Mouse (Mus musculus) liver, embryonic 11.5 days (tissue): ENCODE measurements around the gene Pcdh9. TPM values are rescaled to one million over a fixed set of nuclear protein-coding genes. Genes with fewer than 3 reads are reported as not detected.

Experiments
- ATAC-seq: fragments of 200-750 bp; cut with Nextera tagmentation; replicated peaks from 2 replicates; pipeline ENCODE4 v1.8.0; 2017; ENCODE audit warnings: moderate number of reproducible peaks, mild to moderate bottlenecking, moderate TSS enrichment, moderate library complexity; ENCODE audit not compliant: low FRiP score
- DNase-seq: peaks from one replicate; pipeline ENCODE4 v3.0.0-alpha.2; 2017; ENCODE audit warnings: low spot score
- H3K27ac ChIP-seq: fragments of 300-500 bp; sonication (generic); 2 replicates; pipeline ENCODE4 v1.5.1; 2014; ENCODE audit warnings: mild to moderate bottlenecking, low read depth, low read length, control low read depth
- H3K27me3 ChIP-seq: fragments of 300-500 bp; sonication (generic); replicated peaks from 2 replicates; pipeline ENCODE4 v1.6.1; 2014; ENCODE audit warnings: low read length, mixed read lengths; ENCODE audit not compliant: control insufficient read depth, insufficient read depth
- H3K36me3 ChIP-seq: fragments of 300-500 bp; sonication (generic); 2 replicates; pipeline ENCODE4 v1.6.1; 2014; ENCODE audit warnings: mild to moderate bottlenecking, low read length, moderate library complexity, mixed read lengths; ENCODE audit not compliant: control insufficient read depth, insufficient read depth
- H3K4me1 ChIP-seq: fragments of 300-500 bp; sonication (generic); replicated peaks from 2 replicates; pipeline ENCODE4 v1.6.1; 2014; ENCODE audit warnings: low read length, mixed read lengths; ENCODE audit not compliant: control insufficient read depth, insufficient read depth
- H3K4me2 ChIP-seq: fragments of 300-500 bp; sonication (generic); 2 replicates; pipeline ENCODE4 v1.6.1; 2014; ENCODE audit warnings: mild to moderate bottlenecking, control low read depth, moderate library complexity
- H3K4me3 ChIP-seq: fragments of 300-500 bp; sonication (generic); 2 replicates; pipeline ENCODE4 v1.5.1; 2014; ENCODE audit warnings: low read depth, low read length, control low read depth
- H3K9ac ChIP-seq: fragments of 300-500 bp; sonication (generic); 2 replicates; pipeline ENCODE4 v1.6.1; 2014; ENCODE audit warnings: low read depth, low read length, control low read depth
- H3K9me3 ChIP-seq: fragments of 300-500 bp; sonication (generic); 2 replicates; pipeline ENCODE4 v1.6.1; 2016; ENCODE audit warnings: low read length, inconsistent platforms, mixed read lengths; ENCODE audit not compliant: control insufficient read depth
- WGBS: fragments of 180-500 bp; shearing (Covaris S2); extraction: QIAGEN DNeasy Blood & Tissue Kit; methylation state at CpG from one replicate; pipeline ENCODE4 v1.1.7; 2014; 5-methylcytosine and 5-hydroxymethylcytosine counted together
- polyA plus RNA-seq: library from polyadenylated mRNA; unstranded; fragments of >200 nt; fragmentation: Nextera tagmentation; extraction: Ambion mirVana; gene quantifications from 2 replicates; pipeline ENCODE4 v1.2.1, GENCODE M21; 2014

Pcdh9 gene
- polyA plus RNA-seq, 1 experiment from 2014 or later, result 4.3 TPM

DNA sequence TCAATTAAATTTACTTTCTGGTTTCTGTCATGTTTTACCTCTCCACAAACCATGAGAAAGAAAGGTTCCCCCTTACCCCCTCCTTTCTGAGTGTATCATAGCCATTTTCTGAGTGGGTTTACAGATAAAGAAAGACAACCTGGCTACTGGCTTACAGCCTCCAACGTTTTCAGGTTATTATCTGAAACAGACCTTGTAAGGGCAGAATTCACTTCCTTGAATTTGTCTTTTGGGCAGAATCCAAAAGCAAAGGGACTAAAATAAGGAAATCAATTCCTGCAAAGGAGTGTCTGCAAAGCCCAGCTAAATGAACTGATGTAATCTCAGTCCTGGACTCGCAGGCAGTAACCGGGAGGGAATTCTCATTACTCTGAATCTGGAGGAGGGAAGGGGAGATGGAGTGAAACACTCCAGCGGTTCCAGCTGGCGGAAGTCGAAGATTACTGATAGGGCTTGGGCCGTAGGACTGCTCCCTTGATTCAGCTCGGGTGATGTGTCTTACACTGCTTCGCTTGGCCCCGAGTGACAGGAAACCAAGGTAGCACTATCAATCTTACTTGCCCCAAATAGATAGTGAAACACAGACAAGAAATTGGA, 156.3 kb downstream of the Pcdh9 start:
- H3K27ac ChIP-seq, result no peak overlapping the region
- H3K4me2 ChIP-seq, result no peak overlapping the region
- no peaks in the 10 kb centered on the region for H3K9me3 ChIP-seq
- no peaks in the 10 kb centered on the region for H3K27me3 ChIP-seq
- DNase-seq, result no peak
- 51% methylated on average over 10 of the region's 10 CpGs for WGBS
- H3K36me3 ChIP-seq, result no peaks in the 10 kb centered on the region
- no peaks in the 10 kb centered on the region for H3K4me1 ChIP-seq
- H3K9ac ChIP-seq, result no peak overlapping the region
- ATAC-seq, result no peak
- no peak overlapping the region for H3K4me3 ChIP-seq

DNA sequence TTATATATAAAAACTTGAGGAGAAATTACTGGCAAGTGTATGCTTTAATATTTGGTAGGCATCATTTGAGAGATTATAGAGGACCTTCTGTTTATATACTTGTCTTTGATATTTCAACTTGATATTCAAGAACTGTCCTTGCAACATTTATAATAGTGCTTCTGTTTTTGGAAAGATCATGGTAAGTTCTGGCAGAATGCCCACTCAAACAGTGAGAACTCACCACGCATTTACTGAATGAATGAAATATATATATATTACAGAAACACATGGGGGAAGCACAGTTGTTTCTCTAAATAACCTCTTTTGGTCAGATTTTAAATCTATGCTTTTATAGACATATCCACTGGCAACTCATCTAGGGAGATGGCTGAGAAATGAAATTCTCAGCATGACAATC, 164.7 kb downstream of the Pcdh9 start:
- H3K27ac ChIP-seq, result no peak overlapping the region
- no peaks in the 10 kb centered on the region for H3K4me1 ChIP-seq
- no peak overlapping the region for H3K4me2 ChIP-seq
- DNase-seq, result no peak
- no peak for ATAC-seq
- no peaks in the 10 kb centered on the region for H3K9me3 ChIP-seq
- no peak overlapping the region for H3K9ac ChIP-seq
- H3K36me3 ChIP-seq, result no peaks in the 10 kb centered on the region
- 69% methylated on average over 1 of the region's 1 CpGs for WGBS
- H3K4me3 ChIP-seq, result no peak overlapping the region
- no peaks in the 10 kb centered on the region for H3K27me3 ChIP-seq

DNA sequence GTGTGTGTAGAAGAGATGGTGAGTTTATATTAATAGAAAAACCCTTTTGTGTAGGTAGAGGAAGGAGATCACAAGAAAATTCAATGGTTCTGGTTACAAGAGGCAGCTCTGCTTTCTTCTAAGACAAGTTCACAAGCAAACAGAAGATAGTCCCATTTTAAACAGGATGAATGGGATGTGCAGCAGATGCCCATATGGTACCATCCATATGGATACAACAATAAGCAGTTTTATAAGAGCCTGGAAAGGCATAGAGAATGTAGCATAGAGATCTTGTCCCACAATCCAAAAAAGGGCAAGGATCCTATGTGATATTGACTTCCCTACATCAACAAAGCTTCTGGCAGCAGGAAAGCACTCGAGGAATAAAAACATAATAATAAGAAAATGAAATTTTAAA, 171.3 kb downstream of the Pcdh9 start:
- Histone ChIP-seq H3K27ac (no peak overlapping the region), H3K4me3 (no peak overlapping the region), H3K4me1 (no peaks in the 10 kb centered on the region), H3K4me2 (no peak overlapping the region), H3K36me3 (no peaks in the 10 kb centered on the region), H3K9ac (no peak overlapping the region), H3K27me3 (no peaks in the 10 kb centered on the region), H3K9me3 (no peaks in the 10 kb centered on the region)
- 44% methylated on average over 1 of the region's 1 CpGs for WGBS
- DNase-seq, result no peak
- no peak for ATAC-seq

DNA sequence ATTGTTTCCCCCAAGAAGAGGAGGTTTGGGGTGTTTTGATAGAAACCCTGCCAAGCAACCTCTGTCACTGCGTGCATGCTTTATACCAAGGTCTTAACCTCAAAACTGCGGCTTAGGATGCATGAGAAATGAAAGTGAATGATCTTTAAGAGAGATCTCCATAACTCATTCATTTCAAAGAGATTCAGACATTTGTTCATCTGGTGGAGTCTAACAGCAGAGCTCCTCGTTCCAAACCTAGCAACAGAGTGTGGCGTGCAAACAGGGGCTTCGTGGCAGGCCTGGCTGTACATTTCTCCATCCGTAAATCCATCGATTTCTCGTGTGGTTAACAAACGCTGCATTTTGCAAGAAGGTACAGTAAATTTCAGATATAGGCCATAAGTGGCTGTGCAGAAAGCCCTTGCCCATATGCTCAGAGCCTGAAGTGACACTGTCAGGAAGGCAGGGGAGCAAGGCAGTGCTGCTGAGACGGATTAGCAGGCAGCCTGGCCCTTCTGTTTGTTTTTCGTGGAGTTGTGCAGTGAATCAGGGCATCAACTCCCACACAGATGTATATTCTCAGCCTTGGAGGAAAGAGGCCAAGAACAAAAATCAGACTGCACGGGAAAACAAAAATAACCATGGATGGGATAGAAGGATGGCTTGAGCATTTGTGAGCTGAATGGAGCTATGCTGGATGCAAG, 177.1 kb downstream of the Pcdh9 start:
- Histone ChIP-seq H3K9ac (no peak overlapping the region), H3K27me3 (no peaks in the 10 kb centered on the region), H3K36me3 (no peaks in the 10 kb centered on the region), H3K9me3 (no peaks in the 10 kb centered on the region), H3K27ac (no peak overlapping the region), H3K4me3 (no peak overlapping the region), H3K4me2 (no peak overlapping the region), H3K4me1 (no peaks in the 10 kb centered on the region)
- DNase-seq (no peak), ATAC-seq (no peak)
- 84% methylated on average over 12 of the region's 12 CpGs for WGBS

DNA sequence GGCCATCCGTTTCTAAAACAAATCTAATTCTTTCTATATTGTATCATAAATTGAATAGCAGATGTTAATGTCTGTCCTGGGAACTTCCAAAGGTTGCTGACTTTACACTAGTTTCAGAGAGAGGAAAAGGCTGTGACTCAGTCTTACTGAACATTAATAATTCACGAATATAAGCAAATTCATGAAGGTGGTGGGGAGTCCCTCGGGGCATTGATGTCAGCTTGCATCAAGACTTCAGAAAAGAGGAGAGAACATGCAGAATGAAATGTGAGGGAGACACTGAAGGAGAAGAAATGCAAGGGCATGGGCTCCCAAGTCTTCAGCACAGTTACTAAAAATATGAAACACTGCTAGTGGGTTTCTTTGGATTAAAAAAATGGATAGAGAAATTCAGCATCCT, 181.8 kb downstream of the Pcdh9 start:
- H3K27me3 ChIP-seq, result no peaks in the 10 kb centered on the region
- no peak for ATAC-seq
- no peaks in the 10 kb centered on the region for H3K9me3 ChIP-seq
- H3K4me3 ChIP-seq, result no peak overlapping the region
- H3K4me2 ChIP-seq, result no peak overlapping the region
- WGBS, result 74% methylated on average over 3 of the region's 3 CpGs
- no peak overlapping the region for H3K9ac ChIP-seq
- DNase-seq, result no peak
- H3K4me1 ChIP-seq, result no peaks in the 10 kb centered on the region
- no peaks in the 10 kb centered on the region for H3K36me3 ChIP-seq
- H3K27ac ChIP-seq, result no peak overlapping the region

DNA sequence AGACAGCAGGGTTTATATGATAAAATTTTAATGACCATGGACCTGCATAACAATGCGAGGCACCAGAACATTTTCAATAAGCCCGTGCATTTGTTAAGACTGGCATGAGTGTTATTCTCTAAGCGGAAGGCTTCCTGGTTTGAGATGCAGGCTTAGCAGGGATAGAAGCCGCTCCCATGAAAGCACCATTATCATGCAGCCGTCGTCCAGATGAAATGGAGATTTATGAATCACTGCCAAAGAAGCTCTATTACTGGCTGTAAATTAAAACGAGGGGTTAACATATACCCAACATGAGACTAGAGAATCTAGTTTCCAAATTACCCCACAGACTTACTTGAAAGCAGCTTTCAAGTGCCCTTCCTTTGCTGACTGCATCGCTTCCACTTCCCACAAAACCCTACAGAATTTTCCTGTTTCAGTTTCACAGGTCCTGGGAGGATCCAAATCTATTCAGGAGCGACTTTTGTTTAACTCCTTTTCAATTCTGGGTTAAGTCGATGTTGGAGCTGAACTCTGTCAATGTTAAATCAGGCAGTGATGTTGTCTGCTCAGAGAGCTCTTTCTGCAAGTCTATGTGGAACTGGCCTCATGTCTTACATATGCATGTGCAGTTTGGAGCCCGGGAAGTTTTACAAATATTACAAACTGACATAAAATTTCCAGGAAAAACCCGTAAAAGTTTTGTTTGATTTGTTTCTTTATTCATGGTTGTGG, 188.9 kb downstream of the Pcdh9 start:
- Histone ChIP-seq H3K27me3 (no peaks in the 10 kb centered on the region), H3K4me2 (no peak overlapping the region), H3K4me3 (no peak overlapping the region), H3K9ac (no peak overlapping the region), H3K4me1 (no peaks in the 10 kb centered on the region), H3K9me3 (no peaks in the 10 kb centered on the region), H3K27ac (no peak overlapping the region), H3K36me3 (no peaks in the 10 kb centered on the region)
- WGBS, result 62% methylated on average over 12 of the region's 12 CpGs
- no peak for ATAC-seq
- DNase-seq, result no peak

DNA sequence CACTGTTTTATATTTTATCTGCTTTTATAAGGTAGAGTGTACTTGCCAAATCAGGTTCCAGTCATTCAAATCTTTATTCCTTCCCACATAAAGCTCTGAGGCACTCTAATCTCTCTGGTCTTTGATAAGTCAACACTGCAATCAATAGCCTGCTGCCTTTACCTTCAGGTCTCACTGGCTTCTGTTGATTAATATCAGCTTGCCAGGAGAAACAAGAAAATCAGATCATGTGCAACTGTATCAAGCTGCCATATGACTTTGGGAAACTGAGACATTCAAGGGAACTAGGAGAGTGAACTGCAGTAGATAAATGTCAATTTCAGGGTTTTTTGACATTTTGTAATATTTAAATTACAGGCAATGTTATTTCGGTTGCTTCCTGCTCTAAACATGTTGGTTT, 189.6 kb downstream of the Pcdh9 start:
- Histone ChIP-seq H3K9me3 (no peaks in the 10 kb centered on the region), H3K27ac (no peak overlapping the region), H3K4me1 (no peaks in the 10 kb centered on the region), H3K4me2 (no peak overlapping the region), H3K9ac (no peak overlapping the region), H3K36me3 (no peaks in the 10 kb centered on the region), H3K4me3 (no peak overlapping the region), H3K27me3 (no peaks in the 10 kb centered on the region)
- WGBS, result 71% methylated on average over 1 of the region's 1 CpGs
- ATAC-seq (no peak), DNase-seq (no peak)

DNA sequence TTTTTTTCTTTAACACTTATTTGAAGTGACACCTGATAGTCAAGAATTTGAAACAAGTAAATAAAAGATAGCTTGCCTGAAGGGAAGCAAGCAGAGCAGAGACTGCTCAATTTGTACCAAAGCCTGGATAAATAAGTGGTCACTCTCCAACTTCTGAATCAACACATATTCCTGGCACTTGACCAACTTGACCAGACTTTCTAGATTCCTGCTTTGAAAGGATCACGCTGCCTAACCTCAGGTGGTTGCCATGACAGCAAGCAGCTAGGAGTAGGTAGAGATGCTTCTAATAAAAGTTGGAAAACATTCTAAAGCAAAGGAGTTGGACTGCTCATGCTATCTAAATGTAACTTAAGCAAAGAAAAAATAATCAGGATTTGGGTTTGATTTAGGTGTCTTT, 205.8 kb downstream of the Pcdh9 start:
- Histone ChIP-seq H3K9ac (no peak overlapping the region), H3K27ac (no peak overlapping the region), H3K4me3 (no peak overlapping the region), H3K4me1 (no peaks in the 10 kb centered on the region), H3K4me2 (no peak overlapping the region), H3K36me3 (no peaks in the 10 kb centered on the region), H3K9me3 (no peaks in the 10 kb centered on the region), H3K27me3 (no peaks in the 10 kb centered on the region)
- 69% methylated on average over 1 of the region's 1 CpGs for WGBS
- no peak for ATAC-seq
- DNase-seq, result no peak
